Mouse (Mus musculus) heart, embryonic 12.5 days (tissue): ENCODE data around the gene Spred2. TPM values are rescaled to one million over a fixed set of nuclear protein-coding genes. Genes with fewer than 3 reads are reported as not detected.
A peak's percentile ranks its signal among the peaks of the same experiment; 100 is the strongest.
"Not testable (repeated sequence)": the region's sequence is repeated elsewhere in the genome, so short reads cannot be mapped to it uniquely, and the experiment has no call there.

Source experiments
- ATAC-seq: fragments of 200-750 bp; cut with Nextera tagmentation; 2 replicates; pipeline ENCODE4 v1.8.0; 2017; ENCODE audit warnings: moderate TSS enrichment, moderate library complexity; ENCODE audit not compliant: insufficient number of reproducible peaks, low FRiP score
- H3K27ac ChIP-seq: fragments of 300-500 bp; sonication (generic); 2 replicates; pipeline ENCODE4 v1.5.1; 2016; ENCODE audit warnings: mild to moderate bottlenecking, moderate library complexity; ENCODE audit not compliant: poor library complexity, severe bottlenecking
- H3K27me3 ChIP-seq: fragments of 300-500 bp; sonication (generic); replicated peaks from 2 replicates; pipeline ENCODE4 v1.6.1; 2016; ENCODE audit warnings: mild to moderate bottlenecking, moderate library complexity
- H3K36me3 ChIP-seq: fragments of 300-500 bp; sonication (generic); 2 replicates; pipeline ENCODE4 v1.6.1; 2016; ENCODE audit warnings: mild to moderate bottlenecking, moderate library complexity
- H3K4me1 ChIP-seq: fragments of 300-500 bp; sonication (generic); replicated peaks from 2 replicates; pipeline ENCODE4 v1.6.1; 2016; ENCODE audit warnings: mild to moderate bottlenecking
- H3K4me2 ChIP-seq: fragments of 300-500 bp; sonication (generic); 2 replicates; pipeline ENCODE4 v1.6.1; 2016; ENCODE audit warnings: mild to moderate bottlenecking, moderate library complexity
- H3K4me3 ChIP-seq: fragments of 300-500 bp; sonication (generic); 2 replicates; pipeline ENCODE4 v1.5.1; 2016; ENCODE audit warnings: mild to moderate bottlenecking
- H3K9ac ChIP-seq: fragments of 300-500 bp; sonication (generic); 2 replicates; pipeline ENCODE4 v1.6.1; 2016; ENCODE audit warnings: mild to moderate bottlenecking, moderate library complexity
- H3K9me3 ChIP-seq: fragments of 300-500 bp; sonication (generic); replicated peaks from 2 replicates; pipeline ENCODE4 v1.6.1; 2016; ENCODE audit warnings: mild to moderate bottlenecking, moderate library complexity
- WGBS: fragments of 180-500 bp; shearing (Covaris S2); methylation state at CpG from one replicate; pipeline ENCODE4 v1.1.7; 2016; 5-methylcytosine and 5-hydroxymethylcytosine counted together
- polyA plus RNA-seq: library from polyadenylated mRNA; unstranded; fragments of >200 nt; fragmentation: Nextera tagmentation; extraction: Ambion mirVana; gene quantifications from 2 replicates; pipeline ENCODE4 v1.2.1, GENCODE M21; 2016

The Spred2 gene
- polyA plus RNA-seq, 1 experiment from 2014 or later = 5.5 TPM

DNA sequence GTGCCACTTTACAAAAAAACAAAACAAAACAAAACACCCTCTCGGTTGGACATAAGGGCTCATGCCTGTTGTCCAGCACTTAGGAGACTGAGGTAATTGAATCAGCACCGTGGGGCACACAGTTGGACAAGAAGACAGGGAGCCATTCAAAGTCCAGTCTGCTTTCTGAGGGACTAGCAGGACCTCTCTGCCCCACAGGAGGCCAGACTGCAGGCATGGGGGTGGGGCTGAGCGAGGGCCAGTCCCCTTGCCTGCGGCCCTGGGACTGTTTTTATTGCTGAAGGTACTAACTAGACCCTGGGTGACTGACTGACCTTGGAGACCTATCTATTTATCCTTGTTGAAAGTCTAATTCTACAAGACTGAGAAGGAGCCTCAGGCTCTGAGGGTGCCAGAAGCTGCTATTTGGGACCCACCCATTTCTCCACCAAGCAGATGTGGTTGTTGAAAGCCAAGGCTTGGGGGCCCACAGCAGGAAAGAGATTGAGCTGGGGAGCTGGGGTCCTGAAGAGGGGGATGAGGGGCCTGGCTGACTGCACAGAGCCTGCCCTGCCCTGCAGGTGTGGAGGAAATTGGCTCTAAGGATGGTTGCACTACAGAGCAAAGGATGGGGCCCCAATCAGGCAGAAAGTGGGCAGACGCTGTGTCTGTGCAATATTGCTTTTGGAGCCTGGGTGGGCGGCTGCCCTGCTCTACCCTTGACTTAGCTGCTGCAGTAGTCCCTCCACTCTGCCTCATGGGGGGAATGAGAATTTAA lies 117.2 kb downstream of the Spred2 start:
- no peak overlapping the region for H3K27ac ChIP-seq
- H3K4me3 ChIP-seq = no peak overlapping the region
- 34% methylated on average over 6 of the region's 6 CpGs for WGBS
- H3K36me3 ChIP-seq = no peaks in the 10 kb centered on the region
- peaks cover 28% of the 10 kb centered on the region for H3K4me1 ChIP-seq
- H3K9ac ChIP-seq = no peak overlapping the region
- no peak overlapping the region for H3K4me2 ChIP-seq
- H3K9me3 ChIP-seq = no peaks in the 10 kb centered on the region
- H3K27me3 ChIP-seq = no peaks in the 10 kb centered on the region
- ATAC-seq = no peak

DNA sequence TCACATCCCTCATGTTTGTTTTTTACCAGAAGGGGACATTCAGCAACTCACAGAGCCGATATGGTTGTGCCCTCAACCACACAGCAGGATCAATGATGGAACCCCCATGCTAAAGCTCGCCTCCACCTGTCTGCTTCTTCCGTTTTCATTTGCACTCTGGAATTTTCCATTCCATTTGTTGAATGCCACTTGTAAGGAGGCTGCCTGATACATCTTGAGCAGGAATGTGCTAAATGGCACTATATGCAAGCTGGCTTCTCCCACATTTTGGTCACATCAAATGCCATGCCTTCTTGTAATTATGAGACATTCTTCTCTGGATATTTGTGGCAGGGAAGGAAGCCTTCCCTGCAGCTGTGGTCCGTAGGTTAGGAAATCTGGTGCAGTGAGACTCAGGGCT lies 117.9 kb downstream of the Spred2 start:
- WGBS = 68% methylated on average over 4 of the region's 4 CpGs
- H3K4me2 ChIP-seq = no peak overlapping the region
- H3K36me3 ChIP-seq = no peaks in the 10 kb centered on the region
- no peak overlapping the region for H3K27ac ChIP-seq
- H3K27me3 ChIP-seq = no peaks in the 10 kb centered on the region
- ATAC-seq = no peak
- H3K9me3 ChIP-seq = no peaks in the 10 kb centered on the region
- no peak overlapping the region for H3K4me3 ChIP-seq
- H3K9ac ChIP-seq = no peak overlapping the region
- peaks cover 28% of the 10 kb centered on the region for H3K4me1 ChIP-seq

DNA sequence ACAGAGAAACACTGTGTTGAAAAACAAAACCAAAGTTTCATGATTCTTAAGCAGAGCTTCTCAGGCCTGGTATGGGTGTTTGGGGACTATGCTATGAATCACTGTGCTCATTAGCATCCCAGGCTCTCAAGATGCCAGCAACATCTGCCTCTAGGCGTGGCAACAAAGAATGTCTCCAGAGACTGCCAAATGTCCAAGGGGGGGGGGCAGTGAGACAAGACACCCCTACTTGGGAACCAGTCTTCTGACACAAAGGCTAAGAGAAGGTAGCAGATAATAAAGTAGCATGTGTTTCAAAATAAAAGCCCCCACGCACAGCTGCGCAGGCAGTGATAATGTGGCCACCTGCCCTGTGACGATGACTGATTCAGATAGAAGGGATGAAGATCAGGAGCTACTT lies 119.1 kb downstream of the Spred2 start:
- Histone ChIP-seq H3K36me3 (no peaks in the 10 kb centered on the region), H3K4me1 (peaks cover 28% of the 10 kb centered on the region), H3K27ac (no peak overlapping the region), H3K27me3 (no peaks in the 10 kb centered on the region), H3K4me2 (no peak overlapping the region), H3K9me3 (no peaks in the 10 kb centered on the region), H3K9ac (no peak overlapping the region), H3K4me3 (no peak overlapping the region)
- peak; percentile 23; the same call in 1 of the 2 replicates for ATAC-seq
- WGBS = 71% methylated on average over 4 of the region's 4 CpGs

DNA sequence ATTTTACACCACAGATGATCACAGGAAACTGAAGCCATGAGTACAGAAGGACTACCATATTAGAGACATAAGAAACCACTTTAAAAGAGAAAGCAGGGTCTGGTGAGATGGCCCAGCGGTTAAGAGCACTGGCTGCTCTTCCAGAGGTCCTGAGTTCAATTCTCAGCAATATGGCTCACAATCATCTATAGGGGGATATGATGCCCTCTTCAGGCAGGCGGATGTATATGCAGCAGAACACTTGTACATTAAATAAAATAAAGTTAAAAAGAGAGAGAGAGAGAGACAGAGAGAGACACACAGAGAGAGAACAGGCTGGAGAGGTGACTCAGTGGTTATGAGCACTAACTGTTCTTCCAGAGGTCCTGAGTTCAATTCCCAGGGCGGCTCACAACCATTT lies 121.4 kb downstream of the Spred2 start:
- Histone ChIP-seq H3K4me1 (peaks cover 28% of the 10 kb centered on the region), H3K27ac (no peak overlapping the region), H3K27me3 (no peaks in the 10 kb centered on the region), H3K36me3 (no peaks in the 10 kb centered on the region), H3K4me2 (no peak overlapping the region), H3K4me3 (no peak overlapping the region), H3K9ac (no peak overlapping the region), H3K9me3 (no peaks in the 10 kb centered on the region)
- no peak for ATAC-seq
- WGBS = 60% methylated on average over 3 of the region's 3 CpGs

DNA sequence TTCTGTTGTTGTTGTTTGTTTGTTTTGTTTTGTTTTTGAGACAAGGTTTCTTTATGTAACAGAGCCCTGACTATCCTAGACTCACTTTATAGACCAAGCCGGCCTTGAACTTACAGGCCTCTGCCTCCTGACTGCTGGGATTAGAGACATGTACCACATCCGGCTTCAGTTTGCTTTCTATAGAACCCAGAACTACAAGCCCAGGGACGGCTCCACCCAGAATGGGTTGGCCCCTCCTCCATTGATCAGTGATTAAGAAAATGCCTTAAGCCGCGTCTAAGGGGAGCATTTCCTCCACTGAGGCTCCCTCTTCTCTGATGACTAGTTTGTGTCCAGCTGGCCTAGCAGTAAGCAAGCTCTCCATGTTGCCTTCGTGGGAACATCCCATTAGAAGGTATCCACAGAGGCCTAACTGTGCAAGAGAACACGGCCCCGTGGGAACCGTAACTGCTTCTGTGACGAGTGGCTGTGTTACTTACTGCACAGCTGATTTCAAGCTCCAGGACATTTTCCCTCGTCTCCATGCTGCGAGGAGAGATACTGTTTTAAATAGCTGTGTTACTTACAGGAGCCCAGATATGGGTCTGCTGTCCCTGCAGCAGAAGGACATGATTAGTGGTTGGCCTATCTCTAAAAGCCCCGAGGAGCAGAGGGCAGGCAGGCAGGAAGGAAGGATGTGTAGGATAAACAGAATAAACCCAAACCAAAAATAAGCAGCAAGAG lies 128.8 kb downstream of the Spred2 start:
- H3K4me3 ChIP-seq = no peak overlapping the region
- 0 out of 2 replicates have a peak, but pooled peaks cover 4% of the 10 kb centered on the region for H3K9me3 ChIP-seq
- peaks cover 10% of the 10 kb centered on the region for H3K4me1 ChIP-seq
- peak overlapping the region; percentile 32; the same call in 1 of the 2 replicates for H3K27ac ChIP-seq
- H3K27me3 ChIP-seq = no peaks in the 10 kb centered on the region
- no peak for ATAC-seq
- H3K9ac ChIP-seq = 0 out of 2 replicates have a peak overlapping the region, but pooled peaks have one; percentile 16
- H3K4me2 ChIP-seq = no peak overlapping the region
- WGBS = 37% methylated on average over 13 of the region's 13 CpGs
- H3K36me3 ChIP-seq = peaks cover 26% of the 10 kb centered on the region

DNA sequence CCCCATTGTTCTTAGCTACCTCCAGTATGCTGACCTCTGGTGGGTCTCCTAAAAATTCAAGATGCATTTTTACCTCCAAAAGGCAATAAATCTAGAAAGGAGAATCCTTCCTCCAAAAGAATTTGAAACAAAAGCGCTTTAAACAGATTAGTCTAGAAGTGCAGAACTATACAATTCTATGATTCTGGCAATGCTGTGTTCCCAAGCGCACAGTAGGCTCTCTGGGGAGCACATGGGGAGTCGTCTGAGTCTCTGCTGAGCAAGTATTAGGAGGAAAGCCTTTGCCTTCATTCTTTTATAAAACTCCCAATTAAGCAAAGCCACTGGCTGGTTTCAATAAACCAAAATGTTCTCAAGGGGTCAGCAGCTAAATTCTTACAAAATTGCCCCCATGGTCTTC lies 129.8 kb downstream of the Spred2 start:
- ATAC-seq = no peak
- Histone ChIP-seq H3K4me1 (peaks cover 10% of the 10 kb centered on the region), H3K4me3 (no peak overlapping the region), H3K27me3 (no peaks in the 10 kb centered on the region), H3K36me3 (peaks cover 34% of the 10 kb centered on the region), H3K9ac (no peak overlapping the region), H3K9me3 (0 out of 2 replicates have a peak, but pooled peaks cover 4% of the 10 kb centered on the region), H3K27ac (no peak overlapping the region), H3K4me2 (no peak overlapping the region)
- WGBS = 81% methylated on average over 3 of the region's 3 CpGs

DNA sequence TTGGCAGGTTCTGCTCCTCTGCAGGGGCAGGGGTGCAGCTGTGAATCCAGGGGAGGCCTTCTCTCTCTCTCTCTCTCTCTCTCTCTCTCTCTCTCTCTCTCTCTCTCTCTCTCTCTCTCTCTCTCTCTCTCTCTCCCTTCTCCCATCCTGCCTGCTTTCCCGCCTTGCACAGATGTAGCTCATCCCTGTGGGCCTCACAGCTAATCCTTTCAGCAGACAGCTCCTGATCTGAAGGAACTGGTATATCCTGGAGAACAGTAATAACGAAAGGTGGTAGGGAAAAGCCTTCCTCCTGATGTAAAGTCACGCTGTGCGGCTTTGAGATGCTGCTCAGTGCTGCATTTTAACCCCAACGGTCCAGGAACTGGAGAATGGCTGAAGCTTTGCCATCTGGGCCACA lies 130.4 kb downstream of the Spred2 start:
- Histone ChIP-seq H3K4me3 (no peak overlapping the region), H3K4me2 (no peak overlapping the region), H3K27ac (no peak overlapping the region), H3K9ac (no peak overlapping the region), H3K9me3 (0 out of 2 replicates have a peak, but pooled peaks cover 4% of the 10 kb centered on the region), H3K27me3 (no peaks in the 10 kb centered on the region), H3K36me3 (peaks cover 40% of the 10 kb centered on the region), H3K4me1 (peaks cover 10% of the 10 kb centered on the region)
- WGBS = 57% methylated on average over 5 of the region's 5 CpGs
- no peak for ATAC-seq

DNA sequence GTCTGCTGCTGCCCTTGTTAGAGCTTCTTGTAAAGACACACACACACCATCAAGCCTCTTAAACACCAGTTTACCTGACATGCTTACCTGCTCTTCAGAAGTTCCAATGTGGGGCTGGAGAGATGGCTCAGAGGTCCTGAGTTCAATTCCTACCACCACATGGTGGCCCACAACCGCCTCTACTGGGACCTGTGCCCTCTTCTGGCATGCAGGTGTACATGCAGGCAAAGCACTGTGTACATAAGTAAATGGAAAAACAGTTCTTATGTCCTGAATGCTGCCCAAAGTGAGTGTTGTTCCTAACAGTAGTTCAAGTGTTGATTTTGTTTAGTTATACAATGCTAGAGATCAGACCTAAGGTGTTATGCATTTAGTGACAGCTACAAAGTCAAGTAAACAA lies 132.0 kb downstream of the Spred2 start:
- 87% methylated on average over 1 of the region's 1 CpGs for WGBS
- Histone ChIP-seq H3K9ac (no peak overlapping the region), H3K9me3 (0 out of 2 replicates have a peak, but pooled peaks cover 4% of the 10 kb centered on the region), H3K4me2 (no peak overlapping the region), H3K27me3 (no peaks in the 10 kb centered on the region), H3K4me1 (peaks cover 10% of the 10 kb centered on the region), H3K27ac (no peak overlapping the region), H3K36me3 (peaks cover 55% of the 10 kb centered on the region), H3K4me3 (no peak overlapping the region)
- ATAC-seq = no peak

DNA sequence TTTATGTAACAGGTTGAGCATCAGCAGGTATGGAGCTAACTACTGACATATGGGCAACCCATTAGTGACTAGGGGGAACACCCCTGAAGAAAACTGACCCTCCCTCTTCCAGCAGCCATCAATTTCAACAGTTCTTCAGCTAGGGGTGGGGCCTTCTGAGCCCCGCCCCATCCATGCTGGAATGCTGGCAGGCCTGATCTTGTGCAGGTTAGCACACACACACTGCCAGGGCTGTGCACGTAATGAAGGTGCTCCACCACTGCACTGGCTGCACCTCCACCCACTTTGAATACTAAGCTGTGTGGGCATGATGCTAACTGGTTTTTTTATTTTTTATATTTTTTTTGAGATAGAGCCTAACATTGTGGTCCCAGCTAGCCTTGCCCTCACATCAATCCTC lies 133.3 kb downstream of the Spred2 start:
- no peak overlapping the region for H3K9ac ChIP-seq
- ATAC-seq = no peak
- peaks cover 60% of the 10 kb centered on the region for H3K36me3 ChIP-seq
- H3K27ac ChIP-seq = no peak overlapping the region
- H3K4me2 ChIP-seq = no peak overlapping the region
- H3K4me3 ChIP-seq = no peak overlapping the region
- 89% methylated on average over 2 of the region's 2 CpGs for WGBS
- peaks cover 10% of the 10 kb centered on the region for H3K4me1 ChIP-seq
- no peaks in the 10 kb centered on the region for H3K27me3 ChIP-seq
- H3K9me3 ChIP-seq = 0 out of 2 replicates have a peak, but pooled peaks cover 4% of the 10 kb centered on the region

DNA sequence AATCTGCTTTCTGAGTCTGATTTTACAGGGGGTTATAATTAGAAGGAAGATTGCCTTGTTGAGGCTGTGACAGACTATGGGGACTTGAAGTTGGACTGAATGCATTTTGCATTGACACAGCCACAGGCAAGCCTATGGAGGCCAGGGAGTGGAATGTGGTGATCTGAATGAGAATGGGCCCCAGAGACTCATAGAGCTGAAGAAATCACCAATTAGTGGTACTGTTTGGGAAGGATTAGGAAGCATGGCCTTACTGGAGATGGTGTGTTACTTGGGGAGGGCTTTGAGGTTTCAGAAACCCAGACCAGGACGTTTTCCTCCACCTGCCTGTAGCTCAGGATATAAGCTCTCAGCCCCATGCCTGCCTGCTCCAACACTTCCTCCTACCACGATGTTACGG lies 135.6 kb downstream of the Spred2 start:
- peaks cover 70% of the 10 kb centered on the region for H3K36me3 ChIP-seq
- 87% methylated on average over 3 of the region's 3 CpGs for WGBS

DNA sequence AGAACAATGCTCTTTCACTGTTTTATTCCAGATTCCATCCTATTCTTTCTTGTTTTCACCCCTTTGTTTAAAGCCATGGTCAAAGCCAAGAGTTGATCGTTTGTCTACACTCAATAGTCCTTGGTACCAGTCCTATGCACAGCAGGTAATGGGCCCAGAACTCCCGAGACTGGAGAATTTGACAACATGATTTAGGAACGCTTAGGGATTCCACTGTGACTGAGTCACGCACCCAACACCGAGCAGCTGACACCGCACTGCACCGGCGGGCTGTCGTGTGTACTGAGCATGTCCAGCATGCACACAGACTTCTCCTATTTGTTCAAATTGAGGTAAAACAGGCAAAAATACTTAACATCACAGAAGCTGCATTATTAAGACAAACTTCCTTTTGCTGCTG lies 138.6 kb downstream of the Spred2 start:
- H3K4me2 ChIP-seq, H3K4me1 ChIP-seq, H3K27me3 ChIP-seq, H3K9me3 ChIP-seq, H3K27ac ChIP-seq, H3K4me3 ChIP-seq, ATAC-seq, H3K9ac ChIP-seq: not testable (repeated sequence)
- H3K36me3 ChIP-seq = peaks cover 71% of the 10 kb centered on the region
- 89% methylated on average over 9 of the region's 9 CpGs for WGBS

More for the DNA sequence above, 135.6 kb downstream of the Spred2 start:
- Histone ChIP-seq H3K4me2 (no peak overlapping the region), H3K4me1 (no peaks in the 10 kb centered on the region), H3K27me3 (no peaks in the 10 kb centered on the region), H3K9me3 (0 out of 2 replicates have a peak, but pooled peaks cover 4% of the 10 kb centered on the region), H3K9ac (no peak overlapping the region), H3K27ac (no peak overlapping the region), H3K4me3 (no peak overlapping the region)
- no peak for ATAC-seq
